Mouse (Mus musculus) lung, postnatal 0 days (tissue): ENCODE measurements around the gene Gadl1. TPM values are rescaled to one million over a fixed set of nuclear protein-coding genes. Genes with fewer than 3 reads are reported as not detected.

Experiments used
- ATAC-seq: fragments of 200-750 bp; cut with Nextera tagmentation; 2 replicates; pipeline ENCODE4 v1.8.0; 2017; ENCODE audit warnings: moderate library complexity
- DNase-seq: peaks from one replicate; pipeline ENCODE4 v3.0.0-alpha.2; 2016; ENCODE audit warnings: low spot score
- H3K27ac ChIP-seq: fragments of 300-500 bp; sonication (generic); 2 replicates; pipeline ENCODE4 v1.5.1; 2014; ENCODE audit warnings: antibody characterized with exemption, mild to moderate bottlenecking, low read length, mixed read lengths
- H3K27me3 ChIP-seq: fragments of 300-500 bp; sonication (generic); replicated peaks from 2 replicates; pipeline ENCODE4 v1.6.1; 2014; ENCODE audit warnings: low read length, mixed read lengths; ENCODE audit not compliant: insufficient read depth
- H3K36me3 ChIP-seq: fragments of 300-500 bp; sonication (generic); 2 replicates; pipeline ENCODE4 v1.6.1; 2014; ENCODE audit warnings: low read length, mixed read lengths; ENCODE audit not compliant: insufficient read depth
- H3K4me1 ChIP-seq: fragments of 300-500 bp; sonication (generic); 2 replicates; pipeline ENCODE4 v1.6.1; 2014; ENCODE audit warnings: antibody characterized with exemption, low read depth, low read length, mixed read lengths; ENCODE audit not compliant: insufficient read depth
- H3K4me2 ChIP-seq: fragments of 300-500 bp; sonication (generic); replicated peaks from 2 replicates; pipeline ENCODE4 v1.6.1; 2014; ENCODE audit warnings: low read depth, mild to moderate bottlenecking, low read length, moderate library complexity, mixed read lengths
- H3K4me3 ChIP-seq: fragments of 300-500 bp; sonication (generic); 2 replicates; pipeline ENCODE4 v1.5.1; 2014; ENCODE audit warnings: low read depth, low read length
- H3K9ac ChIP-seq: fragments of 300-500 bp; sonication (generic); replicated peaks from 2 replicates; pipeline ENCODE4 v1.6.1; 2014; ENCODE audit warnings: low read depth, mild to moderate bottlenecking
- H3K9me3 ChIP-seq: fragments of 300-500 bp; sonication (generic); 2 replicates; pipeline ENCODE4 v1.6.1; 2016; ENCODE audit warnings: low read length, mixed read lengths
- CTCF ChIP-seq: IDR thresholded peaks from 2 replicates; pipeline ENCODE4 v1.5.1; 2016; ENCODE audit warnings: antibody characterized with exemption, mild to moderate bottlenecking
- EP300 ChIP-seq: IDR thresholded peaks from 2 replicates; pipeline ENCODE4 v1.6.1; 2016; ENCODE audit warnings: antibody characterized with exemption, mild to moderate bottlenecking, control low read depth
- WGBS: fragments of 180-500 bp; shearing (Covaris S2); extraction: QIAGEN DNeasy Blood & Tissue Kit; methylation state at CpG from one replicate; pipeline ENCODE4 v1.1.7; 2014; 5-methylcytosine and 5-hydroxymethylcytosine counted together
- polyA plus RNA-seq: library from polyadenylated mRNA; unstranded; fragments of >200 nt; fragmentation: Nextera tagmentation; extraction: Ambion mirVana; gene quantifications from 2 replicates; pipeline ENCODE4 v1.2.1, GENCODE M21; 2015

The Gadl1 gene
- polyA plus RNA-seq, 1 experiment from 2014 or later: 0.47 TPM

GRCm38 (mm10) chr9:116104770-116105169 is 195.5 kb downstream of the Gadl1 start:
- no peak for TF ChIP-seq EP300
- TF ChIP-seq CTCF: no peak
- DNase-seq (no peak), ATAC-seq (no peak)
- Histone ChIP-seq H3K9ac (no peak overlapping the region), H3K4me3 (no peak overlapping the region), H3K9me3 (no peaks in the 10 kb centered on the region), H3K4me2 (no peak overlapping the region), H3K36me3 (peaks cover 63% of the 10 kb centered on the region), H3K27me3 (no peaks in the 10 kb centered on the region), H3K4me1 (no peaks in the 10 kb centered on the region; the same call in 1 of the 2 replicates), H3K27ac (no peak overlapping the region)
- WGBS: 84% methylated on average over 17 of the region's 17 CpGs

DNA sequence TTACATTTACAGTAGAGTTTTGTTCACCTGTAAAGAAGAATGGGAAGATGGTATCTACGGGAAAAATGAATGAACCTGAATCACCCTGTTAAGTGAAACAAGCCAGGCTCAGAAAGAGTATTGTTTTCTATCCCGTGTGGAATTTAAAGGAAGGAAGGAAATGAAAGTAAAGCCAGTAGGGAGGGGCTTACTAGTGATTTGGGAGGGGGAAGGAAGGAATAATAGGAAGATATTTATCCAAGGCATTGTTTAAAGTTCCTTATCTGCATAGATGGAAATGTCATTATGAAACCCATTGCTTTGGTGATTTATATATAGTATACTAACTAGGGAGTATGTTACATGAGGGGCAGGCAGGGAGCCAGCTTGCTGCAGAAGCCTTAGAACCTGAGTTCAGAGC is 199.5 kb downstream of the Gadl1 start:
- H3K4me1 ChIP-seq: no peaks in the 10 kb centered on the region; the same call in 1 of the 2 replicates
- no peak for TF ChIP-seq CTCF
- TF ChIP-seq EP300: peak; percentile 74
- ATAC-seq (no peak; the same call in 1 of the 2 replicates), DNase-seq (no peak)
- no peak overlapping the region for H3K9ac ChIP-seq
- no peaks in the 10 kb centered on the region for H3K27me3 ChIP-seq
- H3K4me2 ChIP-seq: no peak overlapping the region
- H3K4me3 ChIP-seq: no peak overlapping the region
- no peaks in the 10 kb centered on the region for H3K9me3 ChIP-seq
- no peak overlapping the region for H3K27ac ChIP-seq
- 70% methylated on average over 2 of the region's 2 CpGs for WGBS
- peaks cover 55% of the 10 kb centered on the region for H3K36me3 ChIP-seq

GRCm38 (mm10) chr9:116111149-116111970 is 202.1 kb downstream of the Gadl1 start:
- no peaks in the 10 kb centered on the region; the same call in 1 of the 2 replicates for H3K4me1 ChIP-seq

GRCm38 (mm10) chr9:116114339-116114738 is 205.1 kb downstream of the Gadl1 start:
- DNase-seq (peak; percentile 62), ATAC-seq (peak; percentile 75)
- Histone ChIP-seq H3K4me3 (no peak overlapping the region), H3K4me1 (no peaks in the 10 kb centered on the region; the same call in 1 of the 2 replicates), H3K27me3 (no peaks in the 10 kb centered on the region), H3K36me3 (peaks cover 32% of the 10 kb centered on the region), H3K9me3 (no peaks in the 10 kb centered on the region), H3K27ac (no peak overlapping the region), H3K4me2 (no peak overlapping the region), H3K9ac (no peak overlapping the region)
- TF ChIP-seq EP300: peak; percentile 81
- no peak for TF ChIP-seq CTCF
- 40% methylated on average over 4 of the region's 4 CpGs for WGBS

More at GRCm38 (mm10) chr9:116111149-116111970, 202.1 kb downstream of the Gadl1 start:
- Histone ChIP-seq H3K27ac (no peak overlapping the region), H3K4me3 (no peak overlapping the region), H3K9ac (no peak overlapping the region), H3K36me3 (peaks cover 53% of the 10 kb centered on the region), H3K4me2 (no peak overlapping the region), H3K9me3 (no peaks in the 10 kb centered on the region), H3K27me3 (no peaks in the 10 kb centered on the region)
- ATAC-seq (0 out of 2 replicates have a peak, but pooled peaks have one; percentile 10), DNase-seq (no peak)
- 73% methylated on average over 9 of the region's 9 CpGs for WGBS
- TF ChIP-seq EP300: no peak
- no peak for TF ChIP-seq CTCF

DNA sequence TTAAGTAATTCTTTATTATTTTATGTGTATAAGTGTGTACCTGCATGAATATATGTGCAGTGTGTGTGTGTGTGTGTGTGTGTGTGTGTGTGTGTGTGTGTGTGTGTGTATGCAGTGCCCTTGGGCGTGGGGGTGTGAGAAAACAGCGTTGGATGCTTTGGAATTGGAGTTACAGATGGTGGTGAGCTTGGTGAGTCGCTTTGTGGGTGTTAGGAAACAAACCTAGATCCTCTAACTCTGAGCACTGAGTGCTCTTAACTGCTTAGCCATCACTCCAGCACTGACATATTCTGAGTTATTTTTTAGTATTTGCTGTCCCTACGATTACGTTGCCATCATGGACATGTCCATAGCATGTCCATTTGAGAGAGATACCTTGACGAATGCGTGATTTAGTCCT is 206.6 kb downstream of the Gadl1 start:
- H3K4me3 ChIP-seq: no peak overlapping the region
- peaks cover 17% of the 10 kb centered on the region for H3K36me3 ChIP-seq
- H3K4me2 ChIP-seq: no peak overlapping the region
- H3K4me1 ChIP-seq: no peaks in the 10 kb centered on the region; the same call in 1 of the 2 replicates
- H3K27me3 ChIP-seq: no peaks in the 10 kb centered on the region
- ATAC-seq: no peak
- DNase-seq: no peak
- H3K27ac ChIP-seq: no peak overlapping the region
- TF ChIP-seq CTCF (no peak), EP300 (no peak)
- no peak overlapping the region for H3K9ac ChIP-seq
- WGBS: 97% methylated on average over 6 of the region's 7 CpGs
- H3K9me3 ChIP-seq: no peaks in the 10 kb centered on the region

- no peak overlapping the region for H3K9ac ChIP-seq
- H3K27me3 ChIP-seq: no peaks in the 10 kb centered on the region
- no peak overlapping the region for H3K4me3 ChIP-seq
- TF ChIP-seq CTCF (no peak), EP300 (no peak)
- no peak for ATAC-seq
- H3K9me3 ChIP-seq: no peaks in the 10 kb centered on the region
- no peak overlapping the region for H3K27ac ChIP-seq
- peaks cover 12% of the 10 kb centered on the region for H3K36me3 ChIP-seq
- 61% methylated on average over 8 of the region's 8 CpGs for WGBS
- no peak for DNase-seq
- peaks cover 2% of the 10 kb centered on the region; the same call in 1 of the 2 replicates for H3K4me1 ChIP-seq
- no peak overlapping the region for H3K4me2 ChIP-seq
These were observed 209.1 kb downstream of the Gadl1 start for GRCm38 (mm10) chr9:116118332-116118872.
